Mouse (Mus musculus): ENCODE data around the gene Atp9a.

The Atp9a gene

GRCm38 (mm10) chr2:168679381-168680199 lies 62.6 kb downstream of the Atp9a start:
- DNase-seq = no peak

GRCm38 (mm10) chr2:168678662-168679294 lies 63.4 kb downstream of the Atp9a start:
- DNase-seq = no peak

GRCm38 (mm10) chr2:168677650-168678049 lies 64.6 kb downstream of the Atp9a start:
- DNase-seq = no peak

- no peak for DNase-seq
Measured at GRCm38 (mm10) chr2:168671724-168672123, 70.5 kb downstream of the Atp9a start.

- DNase-seq = no peak
Measured at GRCm38 (mm10) chr2:168670241-168670640, 72.0 kb downstream of the Atp9a start.

- no peak for DNase-seq
Measured at GRCm38 (mm10) chr2:168669762-168670161, 72.4 kb downstream of the Atp9a start.

- DNase-seq = no peak
Measured at GRCm38 (mm10) chr2:168667745-168668144, 74.5 kb downstream of the Atp9a start.

- no peak for DNase-seq
Measured at GRCm38 (mm10) chr2:168665680-168666079, 76.5 kb downstream of the Atp9a start.

GRCm38 (mm10) chr2:168663716-168664115 lies 78.5 kb downstream of the Atp9a start:
- DNase-seq = no peak

GRCm38 (mm10) chr2:168663216-168663615 lies 79.0 kb downstream of the Atp9a start:
- DNase-seq = no peak

- no peak for DNase-seq
Measured at GRCm38 (mm10) chr2:168661802-168662201, 80.4 kb downstream of the Atp9a start.

GRCm38 (mm10) chr2:168660344-168660743 lies 81.9 kb downstream of the Atp9a start:
- DNase-seq = peak in 1 of 2 experiments; percentile 11

GRCm38 (mm10) chr2:168658551-168658950 lies 83.7 kb downstream of the Atp9a start:
- no peak for DNase-seq

GRCm38 (mm10) chr2:168656569-168657308 lies 85.5 kb downstream of the Atp9a start:
- no peak for DNase-seq

GRCm38 (mm10) chr2:168654983-168655669 lies 87.1 kb downstream of the Atp9a start:
- peak in 1 of 2 experiments; percentile 10 for DNase-seq

GRCm38 (mm10) chr2:168654482-168654881 lies 87.7 kb downstream of the Atp9a start:
- no peak for DNase-seq

- peak; percentile 34 to 39 for DNase-seq
Measured at GRCm38 (mm10) chr2:168651757-168652156, 90.5 kb downstream of the Atp9a start.

GRCm38 (mm10) chr2:168648171-168648570 lies 94.0 kb downstream of the Atp9a start:
- no peak for DNase-seq

- DNase-seq = no peak
Measured at GRCm38 (mm10) chr2:168644855-168645254, 97.4 kb downstream of the Atp9a start.

GRCm38 (mm10) chr2:168643524-168644177 lies 98.6 kb downstream of the Atp9a start:
- no peak for DNase-seq

GRCm38 (mm10) chr2:168642187-168642586 lies 100.0 kb downstream of the Atp9a start:
- DNase-seq = no peak

GRCm38 (mm10) chr2:168640460-168640859 lies 101.7 kb downstream of the Atp9a start:
- no peak for DNase-seq

Data from B cell, adult 2 months (primary cell).